Mouse (Mus musculus) forebrain, embryonic 14.5 days (tissue): ENCODE measurements around the gene Ccdc170. TPM values are rescaled to one million over a fixed set of nuclear protein-coding genes. Genes with fewer than 3 reads are reported as not detected.
A peak's percentile ranks its signal among the peaks of the same experiment; 100 is the strongest.
"Not testable (repeated sequence)": the region's sequence is repeated elsewhere in the genome, so short reads cannot be mapped to it uniquely, and the experiment has no call there.

ENCODE experiments used
- ATAC-seq: fragments of 200-750 bp; cut with Nextera tagmentation; 2 replicates; pipeline ENCODE4 v1.8.0; 2017; ENCODE audit warnings: mild to moderate bottlenecking, moderate library complexity
- DNase-seq: peaks from one replicate; pipeline ENCODE4 v3.0.0-alpha.2; 2015; ENCODE audit warnings: low spot score
- H3K27ac ChIP-seq: fragments of 300-500 bp; sonication (generic); 2 replicates; pipeline ENCODE4 v1.5.1; 2014; ENCODE audit warnings: low read depth, mild to moderate bottlenecking, control low read depth, low read length, moderate library complexity
- H3K27me3 ChIP-seq: fragments of 300-500 bp; sonication (generic); replicated peaks from 2 replicates; pipeline ENCODE4 v1.6.1; 2014; ENCODE audit warnings: low read length, control low read depth, mixed read lengths; ENCODE audit not compliant: control insufficient read depth, insufficient read depth
- H3K36me3 ChIP-seq: fragments of 300-500 bp; sonication (generic); 2 replicates; pipeline ENCODE4 v1.6.1; 2014; ENCODE audit warnings: low read length, control low read depth; ENCODE audit not compliant: control insufficient read depth, insufficient read depth
- H3K4me1 ChIP-seq: fragments of 300-500 bp; sonication (generic); 2 replicates; pipeline ENCODE4 v1.6.1; 2014; ENCODE audit warnings: antibody characterized with exemption, low read length, control low read depth; ENCODE audit not compliant: control insufficient read depth, insufficient read depth
- H3K4me2 ChIP-seq: fragments of 300-500 bp; sonication (generic); 2 replicates; pipeline ENCODE4 v1.6.1; 2014; ENCODE audit warnings: mild to moderate bottlenecking, control low read depth, low read length
- H3K4me3 ChIP-seq: fragments of 300-500 bp; sonication (generic); 2 replicates; pipeline ENCODE4 v1.5.1; 2014; ENCODE audit warnings: low read depth, low read length, control low read depth
- H3K9ac ChIP-seq: fragments of 300-500 bp; sonication (generic); 2 replicates; pipeline ENCODE4 v1.6.1; 2014; ENCODE audit warnings: mild to moderate bottlenecking, low read length, control low read depth, moderate library complexity
- H3K9me3 ChIP-seq: fragments of 300-500 bp; sonication (generic); replicated peaks from 2 replicates; pipeline ENCODE4 v1.6.1; 2016; ENCODE audit warnings: low read length, control low read depth, mixed read lengths; ENCODE audit not compliant: control insufficient read depth
- WGBS: fragments of 180-500 bp; shearing (Covaris S2); extraction: QIAGEN DNeasy Blood & Tissue Kit; methylation state at CpG from one replicate; pipeline ENCODE4 v1.1.7; 2014; 5-methylcytosine and 5-hydroxymethylcytosine counted together
- polyA plus RNA-seq: library from polyadenylated mRNA; unstranded; fragments of >200 nt; fragmentation: Nextera tagmentation; extraction: Ambion mirVana; gene quantifications from 2 replicates; pipeline ENCODE4 v1.2.1, GENCODE M21; 2014

Gene Ccdc170
- 0.17 and 0.18 TPM in 2 replicates for polyA plus RNA-seq

DNA sequence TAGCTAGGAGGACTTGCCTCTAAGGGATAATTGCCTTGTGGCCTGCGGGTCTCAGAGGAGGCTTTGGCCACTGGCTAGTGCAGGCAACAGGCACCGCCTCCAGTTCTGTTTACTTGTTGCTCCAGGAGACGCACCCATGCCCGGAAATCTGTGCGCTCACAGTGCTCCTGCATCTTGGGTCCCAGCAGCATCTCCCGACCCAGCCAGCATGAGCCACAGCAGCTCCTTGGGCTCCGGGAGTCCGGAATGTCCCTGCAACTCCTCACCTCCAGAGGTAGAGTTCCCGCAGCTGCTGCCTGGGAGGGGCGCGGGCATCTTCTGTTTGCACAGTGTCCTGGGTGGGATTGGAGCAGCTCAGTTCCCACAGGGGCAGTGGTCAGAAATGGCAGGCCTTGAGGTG is at the start of gene Ccdc170:
Ccdc170 (plus strand) TSS at position 148 of the 400 bp plus-strand sequence.
- Histone ChIP-seq H3K9ac (no peak within 1 kb of the TSS), H3K4me1 (no peaks in the 10 kb centered on the region), H3K4me2 (no peak within 1 kb of the TSS), H3K27me3 (no peaks in the 10 kb centered on the region), H3K36me3 (no peaks in the 10 kb centered on the region), H3K27ac (no peak within 1 kb of the TSS), H3K9me3 (no peaks in the 10 kb centered on the region), H3K4me3 (no peak within 1 kb of the TSS)
- no peak for DNase-seq
- 32% methylated on average over 11 of the region's 11 CpGs for WGBS
- no peak for ATAC-seq

DNA sequence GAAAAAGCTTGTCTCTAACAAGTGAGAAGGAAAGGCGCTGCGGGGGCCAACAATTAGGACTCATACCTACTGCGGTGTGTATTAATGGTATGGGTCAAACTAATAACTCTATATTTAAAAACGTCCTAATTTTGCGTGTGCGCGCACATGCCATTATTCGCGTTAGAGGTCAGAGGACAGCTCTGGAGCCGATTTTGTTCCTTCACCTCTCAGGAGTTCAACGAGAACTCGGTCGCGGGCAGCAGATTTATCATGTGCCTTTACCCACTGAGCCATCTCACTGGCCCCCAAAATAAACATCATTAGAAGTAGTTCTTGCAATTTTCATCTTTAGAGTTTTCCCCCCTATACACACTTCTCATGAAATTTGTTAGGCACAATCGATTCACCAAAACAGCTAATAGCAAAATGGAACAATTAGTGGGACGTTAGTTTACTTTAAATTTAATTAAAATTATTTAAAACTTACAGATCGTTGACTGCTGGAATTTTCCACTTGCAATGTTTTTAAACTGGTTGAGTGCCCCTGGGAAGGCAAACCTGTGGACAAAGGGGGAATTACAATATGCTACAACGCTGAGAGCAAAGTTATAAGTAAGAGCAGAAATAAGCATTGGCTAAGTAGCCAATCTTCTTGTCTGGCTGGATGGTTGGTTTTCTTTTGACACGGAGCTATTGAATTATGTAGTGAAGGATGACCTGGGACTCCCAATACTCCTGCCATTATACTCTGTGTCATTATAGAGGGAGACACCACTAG is 49.1 kb upstream of the Ccdc170 start:
- Histone ChIP-seq H3K4me2 (peak overlapping the region; percentile 60), H3K4me3 (peak overlapping the region; percentile 65), H3K9ac (peak overlapping the region; percentile 74), H3K9me3 (no peaks in the 10 kb centered on the region), H3K4me1 (peaks cover 13% of the 10 kb centered on the region), H3K36me3 (0 out of 2 replicates have a peak, but pooled peaks cover 5% of the 10 kb centered on the region), H3K27ac (no peak overlapping the region; the same call in 1 of the 2 replicates), H3K27me3 (no peaks in the 10 kb centered on the region)
- ATAC-seq, result no peak; the same call in 1 of the 2 replicates
- 11% methylated on average over 19 of the region's 19 CpGs for WGBS
- peak; percentile 17 for DNase-seq

- not testable (repeated sequence) for H3K4me3 ChIP-seq, DNase-seq, H3K9ac ChIP-seq, H3K27ac ChIP-seq, H3K36me3 ChIP-seq, H3K4me2 ChIP-seq, H3K27me3 ChIP-seq, H3K9me3 ChIP-seq, ATAC-seq
- WGBS, result 87% methylated on average over 2 of the region's 2 CpGs
- peaks cover 13% of the 10 kb centered on the region for H3K4me1 ChIP-seq
These were observed 48.4 kb upstream of the Ccdc170 start for GRCm38 (mm10) chr10:4433871-4434270.

DNA sequence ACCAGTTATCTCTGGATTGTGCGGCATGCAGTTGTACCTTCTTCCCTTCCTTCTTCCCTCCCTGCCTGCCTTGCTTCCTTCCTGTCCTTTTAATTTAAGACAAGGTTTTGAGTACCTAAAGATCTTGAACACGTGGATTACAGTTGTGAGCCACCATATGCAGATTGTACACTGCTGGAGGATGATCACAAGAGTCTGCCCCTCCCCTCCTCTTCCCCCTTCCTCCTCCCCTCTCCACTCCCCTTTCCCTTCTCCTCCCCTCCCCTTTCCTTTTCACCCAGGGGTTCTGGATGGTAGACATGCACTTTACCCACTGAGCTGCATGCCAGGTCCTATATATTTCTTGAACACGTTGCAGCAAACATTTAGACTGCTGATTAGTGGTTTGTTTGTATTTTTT is 46.9 kb upstream of the Ccdc170 start:
- H3K4me3 ChIP-seq, result no peak overlapping the region
- H3K27ac ChIP-seq, result no peak overlapping the region
- 82% methylated on average over 3 of the region's 3 CpGs for WGBS
- peaks cover 12% of the 10 kb centered on the region for H3K36me3 ChIP-seq
- H3K27me3 ChIP-seq, result no peaks in the 10 kb centered on the region
- DNase-seq (no peak), ATAC-seq (no peak)
- H3K4me2 ChIP-seq, result no peak overlapping the region
- no peaks in the 10 kb centered on the region for H3K9me3 ChIP-seq
- H3K4me1 ChIP-seq, result peaks cover 13% of the 10 kb centered on the region
- no peak overlapping the region for H3K9ac ChIP-seq

DNA sequence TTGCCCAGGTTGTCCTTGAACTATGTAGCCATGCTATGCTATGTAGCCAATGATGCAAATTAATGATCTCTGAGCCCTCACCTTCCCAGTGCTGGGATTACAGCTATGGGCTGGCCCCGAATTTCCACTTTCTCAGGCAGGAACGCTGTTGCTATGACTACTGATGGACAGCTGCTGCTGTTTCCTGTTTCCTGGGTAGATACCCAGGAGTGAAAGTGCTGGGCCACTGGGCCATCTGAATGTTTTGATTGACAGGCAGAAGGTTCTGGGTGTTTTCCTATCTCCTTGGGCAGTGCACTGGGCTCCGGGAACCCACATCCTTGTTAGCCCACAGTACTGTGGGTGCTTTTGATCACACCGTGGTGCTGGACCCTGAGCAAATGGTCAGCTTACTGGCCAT is 25.9 kb upstream of the Ccdc170 start:
- WGBS, result 89% methylated on average over 4 of the region's 4 CpGs
- Histone ChIP-seq H3K4me2 (no peak overlapping the region), H3K9me3 (no peaks in the 10 kb centered on the region), H3K9ac (no peak overlapping the region), H3K27ac (no peak overlapping the region), H3K27me3 (no peaks in the 10 kb centered on the region), H3K4me3 (no peak overlapping the region), H3K4me1 (no peaks in the 10 kb centered on the region), H3K36me3 (peaks cover 27% of the 10 kb centered on the region)
- DNase-seq (no peak), ATAC-seq (no peak)

GRCm38 (mm10) chr10:4460201-4460600 is 22.1 kb upstream of the Ccdc170 start:
- Histone ChIP-seq H3K4me1 (no peaks in the 10 kb centered on the region), H3K4me3 (no peak overlapping the region), H3K27ac (no peak overlapping the region), H3K9me3 (no peaks in the 10 kb centered on the region), H3K36me3 (peaks cover 10% of the 10 kb centered on the region), H3K4me2 (no peak overlapping the region), H3K9ac (no peak overlapping the region), H3K27me3 (no peaks in the 10 kb centered on the region)
- DNase-seq, result no peak
- 94% methylated on average over 2 of the region's 2 CpGs for WGBS
- no peak for ATAC-seq

- Histone ChIP-seq H3K4me2 (no peak overlapping the region), H3K4me1 (no peaks in the 10 kb centered on the region), H3K4me3 (no peak overlapping the region), H3K27ac (no peak overlapping the region), H3K9me3 (no peaks in the 10 kb centered on the region), H3K27me3 (no peaks in the 10 kb centered on the region), H3K36me3 (no peaks in the 10 kb centered on the region), H3K9ac (no peak overlapping the region)
- DNase-seq (no peak), ATAC-seq (no peak)
- WGBS, result 81% methylated on average over 7 of the region's 7 CpGs
These were observed 16.5 kb upstream of the Ccdc170 start for GRCm38 (mm10) chr10:4465799-4466198.

GRCm38 (mm10) chr10:4469406-4469805 is 12.9 kb upstream of the Ccdc170 start:
- H3K4me2 ChIP-seq, result no peak overlapping the region
- 84% methylated on average over 3 of the region's 3 CpGs for WGBS

GRCm38 (mm10) chr10:4473591-4473993 is 8.7 kb upstream of the Ccdc170 start:
- H3K4me2 ChIP-seq, result no peak overlapping the region
- H3K36me3 ChIP-seq, result no peaks in the 10 kb centered on the region
- ATAC-seq (no peak), DNase-seq (no peak)
- WGBS, result 94% methylated on average over 11 of the region's 11 CpGs
- no peaks in the 10 kb centered on the region for H3K9me3 ChIP-seq
- H3K27ac ChIP-seq, result no peak overlapping the region
- no peak overlapping the region for H3K9ac ChIP-seq
- no peaks in the 10 kb centered on the region for H3K4me1 ChIP-seq
- no peak overlapping the region for H3K4me3 ChIP-seq
- no peaks in the 10 kb centered on the region for H3K27me3 ChIP-seq

More at GRCm38 (mm10) chr10:4469406-4469805, 12.9 kb upstream of the Ccdc170 start:
- Histone ChIP-seq H3K4me3 (no peak overlapping the region), H3K36me3 (no peaks in the 10 kb centered on the region), H3K27me3 (no peaks in the 10 kb centered on the region), H3K27ac (no peak overlapping the region), H3K9me3 (no peaks in the 10 kb centered on the region), H3K9ac (no peak overlapping the region), H3K4me1 (no peaks in the 10 kb centered on the region)
- DNase-seq, result no peak
- no peak for ATAC-seq
